Mouse (Mus musculus) embryonic fibroblast, embryonic 13.5 days (primary cell): ENCODE data around the gene Rnf43.

Experiments
- CTCF ChIP-seq: IDR thresholded peaks from 2 replicates; pipeline ENCODE4 v1.5.1; 2011; ENCODE audit warnings: mild to moderate bottlenecking, control low read depth, low read length, moderate library complexity, borderline replicate concordance; ENCODE audit not compliant: insufficient read depth
- POLR2A ChIP-seq: IDR thresholded peaks from 2 replicates; pipeline ENCODE4 v1.6.1; 2011; ENCODE audit warnings: low read depth, mild to moderate bottlenecking, control low read depth, low read length, moderate library complexity

GRCm38 (mm10) chr11:87757001-87757954 is 94.8 kb downstream of the Rnf43 start:
- no peak for TF ChIP-seq CTCF
- TF ChIP-seq POLR2A = no peak
